ENCODE assay signal across 19 mouse cellular contexts in genomic region chr8:70422722-70423121, GRCm38 (mm10). TPM values are rescaled to one million over a fixed set of nuclear protein-coding genes. Genes with fewer than 3 reads are reported as not detected.
DNase-seq lines count a peak whose midpoint lies in the region; ATAC-seq and TF ChIP-seq lines count a peak whose summit lies in the region.
"Had no signal": no experiment of that assay in that cellular context is flagged by ENCODE, and none has a peak within 500 bp of the region (broad histone marks: within the 10 kb centered on the region; RNA-seq: fewer than 3 reads in every experiment).

No protein-coding gene starts in this region.

- H3K4me3 ChIP-seq in heart, embryonic 11.5 days (ENCODE audit: low read depth, low read length), result no peak overlapping the region
- H3K4me3 ChIP-seq in G1E (ENCODE audit: low read depth, low read length), result peak overlapping the region; percentile 58; the same call in 1 of the 2 replicates
- H3K4me3 ChIP-seq in liver, embryonic 14.5 days (ENCODE audit: insufficient read depth in 1 of 2, low read depth in 2 of 2, low read length in 2 of 2), result no peak overlapping the region
- no peak overlapping the region for H3K4me3 ChIP-seq in lung, postnatal 0 days (ENCODE audit: low read depth, low read length)
- H3K4me3 ChIP-seq: heart, embryonic 15.5 days; hindbrain, embryonic 15.5 days; lung, embryonic 15.5 days; neural tube, embryonic 13.5 days had no signal

- H3K9me3 ChIP-seq in heart, embryonic 11.5 days (replicated peaks; ENCODE audit: control insufficient read depth, low read length), result no peaks in the 10 kb centered on the region
- H3K9me3 ChIP-seq in G1E (replicated peaks), result no peaks in the 10 kb centered on the region
- no peaks in the 10 kb centered on the region for H3K9me3 ChIP-seq in liver, embryonic 14.5 days (ENCODE audit: control insufficient read depth, low read length)
- no peaks in the 10 kb centered on the region for H3K9me3 ChIP-seq in lung, postnatal 0 days (ENCODE audit: low read length)
- H3K9me3 ChIP-seq: heart, embryonic 15.5 days; hindbrain, embryonic 15.5 days; lung, embryonic 15.5 days; neural tube, embryonic 13.5 days had no signal

- intact Hi-C loops in heart, postnatal 14 days (cut with DNase I), result no loop called here

- peak; percentile 40; the same call in 1 of the 2 replicates for TF ChIP-seq EP300 in liver, embryonic 14.5 days (IDR thresholded peaks at IDR 0.05; ENCODE audit: low read depth)
- no peak for TF ChIP-seq EP300 in lung, postnatal 0 days (IDR thresholded peaks at IDR 0.05)

- no peak overlapping the region for H3K4me2 ChIP-seq in heart, embryonic 11.5 days
- no peak overlapping the region for H3K4me2 ChIP-seq in liver, embryonic 14.5 days (ENCODE audit: low read depth)
- H3K4me2 ChIP-seq in lung, postnatal 0 days (replicated peaks; ENCODE audit: low read depth, low read length), result no peak overlapping the region
- H3K4me2 ChIP-seq: heart, embryonic 15.5 days; hindbrain, embryonic 15.5 days; lung, embryonic 15.5 days; neural tube, embryonic 13.5 days had no signal

- no peak overlapping the region for H3K9ac ChIP-seq in heart, embryonic 11.5 days (ENCODE audit: low read depth, low read length)
- H3K9ac ChIP-seq in liver, embryonic 14.5 days (replicated peaks), result peak overlapping the region; percentile 20; the same call in 1 of the 2 replicates
- H3K9ac ChIP-seq in lung, postnatal 0 days (replicated peaks; ENCODE audit: low read depth), result no peak overlapping the region
- H3K9ac ChIP-seq: heart, embryonic 15.5 days; hindbrain, embryonic 15.5 days; lung, embryonic 15.5 days; neural tube, embryonic 13.5 days had no signal

- H3K27ac ChIP-seq in heart, embryonic 11.5 days (ENCODE audit: low read depth, low read length), result peak overlapping the region; percentile 68
- peak overlapping the region; percentile 67 for H3K27ac ChIP-seq in liver, embryonic 14.5 days
- no peak overlapping the region for H3K27ac ChIP-seq in lung, postnatal 0 days (ENCODE audit: low read length)
- H3K27ac ChIP-seq: heart, embryonic 15.5 days; hindbrain, embryonic 15.5 days; kidney, postnatal 0 days; lung, embryonic 15.5 days; neural tube, embryonic 13.5 days had no signal

- peak; percentile 68 for ATAC-seq in heart, embryonic 11.5 days (replicated peaks; ENCODE audit: insufficient number of reproducible peaks, low FRiP score, low TSS enrichment)
- peak; percentile 88 for ATAC-seq in G1E (ENCODE audit: extremely low read depth, insufficient number of reproducible peaks, low FRiP score, poor library complexity, severe bottlenecking)
- peak; percentile 83 for ATAC-seq in liver, embryonic 14.5 days (ENCODE audit: insufficient read depth)
- ATAC-seq in lung, postnatal 0 days, result no peak
- ATAC-seq: intestine, postnatal 0 days had no signal

- H3K36me3 ChIP-seq in heart, embryonic 11.5 days (ENCODE audit: control insufficient read depth, insufficient read depth, low read length), result no peaks in the 10 kb centered on the region
- H3K36me3 ChIP-seq in G1E (replicated peaks), result peaks cover 43% of the 10 kb centered on the region
- no peaks in the 10 kb centered on the region for H3K36me3 ChIP-seq in liver, embryonic 14.5 days (replicated peaks; ENCODE audit: control insufficient read depth, insufficient read depth, low read depth)
- H3K36me3 ChIP-seq in lung, postnatal 0 days (ENCODE audit: insufficient read depth, low read length), result no peaks in the 10 kb centered on the region
- H3K36me3 ChIP-seq: heart, embryonic 15.5 days; hindbrain, embryonic 15.5 days; lung, embryonic 15.5 days; neural tube, embryonic 13.5 days had no signal

- no peak for DNase-seq in heart, postnatal 14 days
- DNase-seq in G1E (ENCODE audit: low spot score), result peak; percentile 76
- DNase-seq in c-Kit-positive CD71-positive TER-119-positive erythroid progenitor cells, embryonic 14.5 days (ENCODE audit: low spot score), result peak; percentile 63
- DNase-seq in liver, embryonic 14.5 days (ENCODE audit: low read depth in 3 of 3, low spot score in 3 of 3), result peak in 2 of 3 experiments; percentile 66 to 73
- no peak for DNase-seq in gastrocnemius, adult 8-10 months (ENCODE audit: low spot score in 2 of 2)
- no peak for DNase-seq in urinary bladder, postnatal 14 days (ENCODE audit: low spot score)
- DNase-seq in lung, postnatal 0 days (ENCODE audit: low spot score), result no peak
- DNase-seq: B cell, adult 2 months; cerebellum, postnatal 36 days; gastrocnemius, postnatal 36 days; spleen, adult 18-20 months; thymus, adult 18-20 months had no signal

- peaks cover 31% of the 10 kb centered on the region for H3K4me1 ChIP-seq in heart, embryonic 11.5 days (ENCODE audit: control insufficient read depth, insufficient read depth, low read length)
- H3K4me1 ChIP-seq in G1E (ENCODE audit: insufficient read depth, low read depth, low read length), result peaks cover 88% of the 10 kb centered on the region
- peaks cover 23 to 51% of the 10 kb centered on the region in 2 experiments for H3K4me1 ChIP-seq in liver, embryonic 14.5 days (replicated peaks; ENCODE audit: control insufficient read depth in 2 of 2, insufficient read depth in 2 of 2, low read length in 1 of 2)
- peaks cover 5% of the 10 kb centered on the region; the same call in 1 of the 2 replicates for H3K4me1 ChIP-seq in lung, postnatal 0 days (ENCODE audit: insufficient read depth, low read depth, low read length)

- no peaks in the 10 kb centered on the region for H3K27me3 ChIP-seq in heart, embryonic 11.5 days (ENCODE audit: control insufficient read depth, insufficient read depth, low read length)
- no peaks in the 10 kb centered on the region; the same call in 1 of the 2 replicates for H3K27me3 ChIP-seq in G1E (ENCODE audit: insufficient read depth, low read length)
- no peaks in the 10 kb centered on the region for H3K27me3 ChIP-seq in liver, embryonic 14.5 days (ENCODE audit: control insufficient read depth, insufficient read depth, low read length)
- H3K27me3 ChIP-seq in lung, postnatal 0 days (replicated peaks; ENCODE audit: insufficient read depth, low read length), result no peaks in the 10 kb centered on the region
- H3K27me3 ChIP-seq: heart, embryonic 15.5 days; hindbrain, embryonic 15.5 days; lung, embryonic 15.5 days; neural tube, embryonic 13.5 days had no signal

- WGBS in heart, embryonic 11.5 days (ENCODE audit: insufficient replicate concordance), result 51% methylated on average over 2 of the region's 2 CpGs
- 25% methylated on average over 2 of the region's 2 CpGs for WGBS in liver, embryonic 14.5 days (ENCODE audit: insufficient replicate concordance)
- WGBS in lung, postnatal 0 days, result 92% methylated on average over 2 of the region's 2 CpGs

- TF ChIP-seq CTCF in G1E (IDR thresholded peaks at IDR 0.05; ENCODE audit: low read depth, low read length), result no peak
- TF ChIP-seq CTCF in liver, embryonic 14.5 days (IDR thresholded peaks at IDR 0.05; ENCODE audit: low read depth), result no peak
- no peak for TF ChIP-seq CTCF in lung, postnatal 0 days (IDR thresholded peaks at IDR 0.05)

RNA-seq across cellular contexts. Expression of gene Crtc1, which starts 16.7 kb away (rescaled TPM):
- 11.6 and 13.5 TPM in 2 replicates for polyA plus RNA-seq in heart, embryonic 11.5 days (2014; fragmentation: Nextera tagmentation; extraction: Ambion mirVana)
- 1 to 10 TPM; 7.7 to 9.5 TPM for total RNA-seq in heart, postnatal 14 days (2021)
- 15.3 and 17.9 TPM in 2 replicates for total RNA-seq in G1E (2014; fragmentation: Nextera tagmentation)
- total RNA-seq in G1E (2017), result 1.4 and 1.6 TPM in 2 replicates
- polyA plus RNA-seq in G1E (2012), result 17.6 and 18.8 TPM in 2 replicates
- 3.9 and 4.5 TPM in 2 replicates for polyA plus RNA-seq in liver, embryonic 14.5 days (2012; rRNA removed)
- polyA plus RNA-seq in liver, embryonic 14.5 days (2014; fragmentation: Nextera tagmentation; extraction: Ambion mirVana), result 2.9 and 3.9 TPM in 2 replicates
- 10 to 100 TPM in 1 of 4 experiments, 1 to 10 TPM in 3; 7.1 to 15.3 (median 7.6) TPM for total RNA-seq in gastrocnemius, adult 8-10 months (2022)
- polyA plus RNA-seq in lung, postnatal 0 days (2015; fragmentation: Nextera tagmentation; extraction: Ambion mirVana), result 5.1 and 7.0 TPM in 2 replicates

RNA-seq across cellular contexts. Expression of gene Comp, which starts 49.4 kb away (rescaled TPM):
- polyA plus RNA-seq in heart, embryonic 11.5 days (2014; fragmentation: Nextera tagmentation; extraction: Ambion mirVana), result 1.1 and 2.2 TPM in 2 replicates
- 1 to 10 TPM; 2.4 to 3.8 TPM for total RNA-seq in heart, postnatal 14 days (2021)
- total RNA-seq in G1E (2014; fragmentation: Nextera tagmentation), result not detected in 2 replicates
- 0.06 TPM in 1 of 2 replicates, not detected in the other for total RNA-seq in G1E (2017)
- 0.14 and 0.15 TPM in 2 replicates for polyA plus RNA-seq in G1E (2012)
- polyA plus RNA-seq in liver, embryonic 14.5 days (2012; rRNA removed), result 0.39 and 0.47 TPM in 2 replicates
- 0.29 and 0.85 TPM in 2 replicates for polyA plus RNA-seq in liver, embryonic 14.5 days (2014; fragmentation: Nextera tagmentation; extraction: Ambion mirVana)
- 10 to 100 TPM in 2 of 4 experiments, 1 to 10 TPM in 2; 2.7 to 16.7 (median 8.4) TPM for total RNA-seq in gastrocnemius, adult 8-10 months (2022)
- 0.13 and 0.29 TPM in 2 replicates for polyA plus RNA-seq in lung, postnatal 0 days (2015; fragmentation: Nextera tagmentation; extraction: Ambion mirVana)

RNA-seq across cellular contexts. Expression of gene Klhl26, which starts 54.0 kb away (rescaled TPM):
- 9.2 and 10.1 TPM in 2 replicates for polyA plus RNA-seq in heart, embryonic 11.5 days (2014; fragmentation: Nextera tagmentation; extraction: Ambion mirVana)
- total RNA-seq in heart, postnatal 14 days (2021), result 1 to 10 TPM; 5.5 to 6.9 TPM
- total RNA-seq in G1E (2014; fragmentation: Nextera tagmentation), result 23.6 and 23.8 TPM in 2 replicates
- total RNA-seq in G1E (2017), result 11.6 and 13.9 TPM in 2 replicates
- polyA plus RNA-seq in G1E (2012), result 10.8 and 12.8 TPM in 2 replicates
- 6.5 and 7.1 TPM in 2 replicates for polyA plus RNA-seq in liver, embryonic 14.5 days (2012; rRNA removed)
- 5.0 and 6.0 TPM in 2 replicates for polyA plus RNA-seq in liver, embryonic 14.5 days (2014; fragmentation: Nextera tagmentation; extraction: Ambion mirVana)
- total RNA-seq in gastrocnemius, adult 8-10 months (2022), result 1 to 10 TPM; 6.6 to 9.7 (median 7.5) TPM
- 19.0 and 21.6 TPM in 2 replicates for polyA plus RNA-seq in lung, postnatal 0 days (2015; fragmentation: Nextera tagmentation; extraction: Ambion mirVana)

Comparison
In these comparisons a context has a peak if more than half of its experiments do, and no peak if none do; other contexts are left out.
1. DNase-seq: peak in G1E (single experiment), c-Kit-positive CD71-positive TER-119-positive erythroid progenitor cells, embryonic 14.5 days (single experiment) and liver, embryonic 14.5 days (2 of 3); none in heart, postnatal 14 days (0 of 2), gastrocnemius, adult 8-10 months (0 of 2), urinary bladder, postnatal 14 days (single experiment) and lung, postnatal 0 days (single experiment).